Mouse (Mus musculus): ENCODE results near the gene Slc1a7. TPM values are rescaled to one million over a fixed set of nuclear protein-coding genes. Genes with fewer than 3 reads are reported as not detected.

The Slc1a7 gene
- polyA plus RNA-seq, 1 experiment: not detected

- no peak overlapping the region for H3K27ac ChIP-seq (ENCODE audit: control insufficient read depth, insufficient read depth, low read depth, low read length, poor library complexity)
- no peak overlapping the region for H3K4me3 ChIP-seq (replicated peaks; ENCODE audit: control insufficient read depth, low read depth, low read length)
- WGBS: 66% methylated on average over 14 of the region's 14 CpGs
- no peaks in the 10 kb centered on the region for H3K4me1 ChIP-seq (ENCODE audit: control insufficient read depth, insufficient read depth, low read length)
- TF ChIP-seq POLR2A (IDR thresholded peaks at IDR 0.05; ENCODE audit: borderline replicate concordance, control insufficient read depth, low read depth, low read length) (no peak), CTCF (IDR thresholded peaks at IDR 0.05; ENCODE audit: control insufficient read depth, insufficient read depth, low read length) (no peak)
Observed at GRCm38 (mm10) chr4:108018961-108019921, 51.1 kb downstream of the Slc1a7 start.

GRCm38 (mm10) chr4:108020178-108020577 lies 52.0 kb downstream of the Slc1a7 start:
- H3K4me3 ChIP-seq (replicated peaks; ENCODE audit: control insufficient read depth, low read depth, low read length): no peak overlapping the region
- WGBS: 78% methylated on average over 6 of the region's 6 CpGs

GRCm38 (mm10) chr4:108023186-108023585 lies 55.1 kb downstream of the Slc1a7 start:
- Histone ChIP-seq H3K27ac (ENCODE audit: control insufficient read depth, insufficient read depth, low read depth, low read length, poor library complexity) (no peak overlapping the region), H3K4me3 (replicated peaks; ENCODE audit: control insufficient read depth, low read depth, low read length) (no peak overlapping the region), H3K4me1 (ENCODE audit: control insufficient read depth, insufficient read depth, low read length) (no peaks in the 10 kb centered on the region)
- no peak for TF ChIP-seq POLR2A (IDR thresholded peaks at IDR 0.05; ENCODE audit: borderline replicate concordance, control insufficient read depth, low read depth, low read length)
- TF ChIP-seq CTCF (IDR thresholded peaks at IDR 0.05; ENCODE audit: control insufficient read depth, insufficient read depth, low read length): no peak
- 85% methylated on average over 4 of the region's 4 CpGs for WGBS

More at GRCm38 (mm10) chr4:108020178-108020577, 52.0 kb downstream of the Slc1a7 start:
- H3K4me1 ChIP-seq (ENCODE audit: control insufficient read depth, insufficient read depth, low read length): no peaks in the 10 kb centered on the region
- no peak for TF ChIP-seq POLR2A (IDR thresholded peaks at IDR 0.05; ENCODE audit: borderline replicate concordance, control insufficient read depth, low read depth, low read length)
- TF ChIP-seq CTCF (IDR thresholded peaks at IDR 0.05; ENCODE audit: control insufficient read depth, insufficient read depth, low read length): no peak
- no peak overlapping the region for H3K27ac ChIP-seq (ENCODE audit: control insufficient read depth, insufficient read depth, low read depth, low read length, poor library complexity)

GRCm38 (mm10) chr4:108024641-108025040 lies 56.5 kb downstream of the Slc1a7 start:
- WGBS: 85% methylated on average over 5 of the region's 5 CpGs
- no peak overlapping the region for H3K4me3 ChIP-seq (replicated peaks; ENCODE audit: control insufficient read depth, low read depth, low read length)
- no peak overlapping the region for H3K27ac ChIP-seq (ENCODE audit: control insufficient read depth, insufficient read depth, low read depth, low read length, poor library complexity)
- H3K4me1 ChIP-seq (ENCODE audit: control insufficient read depth, insufficient read depth, low read length): no peaks in the 10 kb centered on the region
- no peak for TF ChIP-seq CTCF (IDR thresholded peaks at IDR 0.05; ENCODE audit: control insufficient read depth, insufficient read depth, low read length)

DNA sequence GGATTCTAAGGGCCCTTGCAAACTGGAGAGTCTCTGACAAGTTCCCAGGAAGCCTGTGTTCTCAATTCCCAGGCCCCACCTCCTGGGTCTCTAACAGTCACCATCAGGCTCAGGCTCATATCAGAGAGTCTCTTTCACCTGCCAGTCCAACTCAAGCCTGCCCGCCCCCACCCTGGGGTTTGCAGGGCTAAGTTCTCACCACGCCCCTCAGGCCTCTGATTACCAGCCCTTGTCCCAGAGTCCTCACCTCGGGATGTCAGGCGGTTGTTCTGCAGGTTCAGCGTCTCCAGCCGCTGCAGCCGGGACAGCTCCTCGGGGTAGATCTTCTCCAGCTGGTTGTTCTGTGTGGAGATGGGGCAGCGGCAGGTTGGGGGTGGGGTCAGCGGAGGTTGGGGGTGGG lies 57.1 kb downstream of the Slc1a7 start:
- Histone ChIP-seq H3K4me3 (replicated peaks; ENCODE audit: control insufficient read depth, low read depth, low read length) (no peak overlapping the region), H3K27ac (ENCODE audit: control insufficient read depth, insufficient read depth, low read depth, low read length, poor library complexity) (no peak overlapping the region), H3K4me1 (ENCODE audit: control insufficient read depth, insufficient read depth, low read length) (no peaks in the 10 kb centered on the region)
- WGBS: 52% methylated on average over 10 of the region's 10 CpGs
- TF ChIP-seq CTCF (IDR thresholded peaks at IDR 0.05; ENCODE audit: control insufficient read depth, insufficient read depth, low read length) (no peak), POLR2A (IDR thresholded peaks at IDR 0.05; ENCODE audit: borderline replicate concordance, control insufficient read depth, low read depth, low read length) (no peak)

DNA sequence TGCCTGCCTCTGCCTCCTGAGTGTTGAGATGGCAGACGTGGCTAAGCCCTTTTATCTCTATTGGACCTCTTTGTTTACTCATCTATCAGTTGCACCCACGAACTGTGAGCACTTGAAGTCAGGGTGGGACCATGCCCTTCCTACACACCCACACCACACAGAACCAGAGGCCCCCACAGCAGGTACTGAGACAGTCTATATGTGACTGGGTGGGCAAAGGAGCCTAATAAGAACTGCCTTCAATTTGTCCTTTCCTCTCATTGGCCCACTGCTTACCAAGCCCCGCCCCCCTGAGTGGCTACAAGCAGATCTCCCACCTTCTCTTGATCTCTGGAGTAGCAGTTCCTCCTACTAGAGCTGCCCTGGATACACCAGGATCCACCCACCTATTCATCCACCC lies 58.1 kb downstream of the Slc1a7 start:
- WGBS: 62% methylated on average over 3 of the region's 3 CpGs
- Histone ChIP-seq H3K4me3 (replicated peaks; ENCODE audit: control insufficient read depth, low read depth, low read length) (no peak overlapping the region), H3K27ac (ENCODE audit: control insufficient read depth, insufficient read depth, low read depth, low read length, poor library complexity) (no peak overlapping the region), H3K4me1 (ENCODE audit: control insufficient read depth, insufficient read depth, low read length) (no peaks in the 10 kb centered on the region)
- no peak for TF ChIP-seq POLR2A (IDR thresholded peaks at IDR 0.05; ENCODE audit: borderline replicate concordance, control insufficient read depth, low read depth, low read length)
- no peak for TF ChIP-seq CTCF (IDR thresholded peaks at IDR 0.05; ENCODE audit: control insufficient read depth, insufficient read depth, low read length)

GRCm38 (mm10) chr4:108030888-108031501 lies 62.9 kb downstream of the Slc1a7 start:
- TF ChIP-seq CTCF (IDR thresholded peaks at IDR 0.05; ENCODE audit: control insufficient read depth, insufficient read depth, low read length): no peak
- 13% methylated on average over 22 of the region's 22 CpGs for WGBS
- no peaks in the 10 kb centered on the region for H3K4me1 ChIP-seq (ENCODE audit: control insufficient read depth, insufficient read depth, low read length)
- no peak overlapping the region for H3K27ac ChIP-seq (ENCODE audit: control insufficient read depth, insufficient read depth, low read depth, low read length, poor library complexity)
- H3K4me3 ChIP-seq (replicated peaks; ENCODE audit: control insufficient read depth, low read depth, low read length): no peak overlapping the region

GRCm38 (mm10) chr4:108031502-108032351 lies 63.6 kb downstream of the Slc1a7 start:
- H3K27ac ChIP-seq (ENCODE audit: control insufficient read depth, insufficient read depth, low read depth, low read length, poor library complexity): no peak overlapping the region
- no peak overlapping the region for H3K4me3 ChIP-seq (replicated peaks; ENCODE audit: control insufficient read depth, low read depth, low read length)
- WGBS: 1% methylated on average over 59 of the region's 86 CpGs
- TF ChIP-seq POLR2A (IDR thresholded peaks at IDR 0.05; ENCODE audit: borderline replicate concordance, control insufficient read depth, low read depth, low read length): no peak
- TF ChIP-seq CTCF (IDR thresholded peaks at IDR 0.05; ENCODE audit: control insufficient read depth, insufficient read depth, low read length): no peak
- no peaks in the 10 kb centered on the region for H3K4me1 ChIP-seq (ENCODE audit: control insufficient read depth, insufficient read depth, low read length)
